Mouse (Mus musculus) liver, postnatal 0 days (tissue): Measurements from ENCODE around the gene Nat8f1.
"Not testable (repeated sequence)": the region's sequence is repeated elsewhere in the genome, so short reads cannot be mapped to it uniquely, and the experiment has no call there.

Experiments used
- CTCF ChIP-seq: sonication (generic); IDR thresholded peaks from 2 replicates; pipeline ENCODE4 v1.5.1; 2016; ENCODE audit warnings: antibody characterized with exemption, low read depth
- EP300 ChIP-seq: IDR thresholded peaks from 2 replicates; pipeline ENCODE4 v1.6.1; 2016; ENCODE audit warnings: antibody characterized with exemption, low read depth, mild to moderate bottlenecking

- not testable (repeated sequence) for TF ChIP-seq CTCF, EP300
These were observed 46.5 kb downstream of the Nat8f1 start, which contains the start of gene Nat8f2 for GRCm38 (mm10) chr6:85869006-85869405.
